Mouse (Mus musculus): ENCODE data around the gene Syt1. TPM values are rescaled to one million over a fixed set of nuclear protein-coding genes. Genes with fewer than 3 reads are reported as not detected.

Gene Syt1
- total RNA-seq, 2 experiments from 2014 or later, result 1,179 to 1,188 TPM

DNA sequence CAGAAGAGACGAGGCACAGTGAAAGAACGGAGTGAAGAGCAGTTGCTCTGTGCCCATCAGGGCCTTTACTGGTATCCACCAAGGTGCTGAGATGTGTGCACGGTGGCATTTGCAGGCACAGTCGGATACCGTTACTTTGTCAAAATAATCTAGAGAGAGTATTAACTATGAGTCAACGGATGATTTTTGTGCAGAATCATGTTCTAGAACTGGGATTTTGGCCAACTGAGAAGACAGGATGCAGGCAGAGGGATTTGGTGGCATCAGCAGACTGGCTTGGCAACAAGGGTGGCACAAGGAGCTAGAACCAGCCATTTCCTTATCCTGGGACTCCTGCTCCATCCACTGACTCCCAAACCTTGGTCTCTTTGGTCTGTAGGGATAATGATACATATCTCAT lies 443.3 kb downstream of the Syt1 start:
- Histone ChIP-seq H3K27ac (peak overlapping the region; percentile 53), H3K4me3 (no peak overlapping the region)
- intact Hi-C loops (cut with DNase I), result no loop called here
- DNase-seq (ENCODE audit: extremely low spot score in 1 of 2, low spot score in 2 of 2), result no peak
- TF ChIP-seq CTCF (IDR thresholded peaks at IDR 0.05), result no peak

DNA sequence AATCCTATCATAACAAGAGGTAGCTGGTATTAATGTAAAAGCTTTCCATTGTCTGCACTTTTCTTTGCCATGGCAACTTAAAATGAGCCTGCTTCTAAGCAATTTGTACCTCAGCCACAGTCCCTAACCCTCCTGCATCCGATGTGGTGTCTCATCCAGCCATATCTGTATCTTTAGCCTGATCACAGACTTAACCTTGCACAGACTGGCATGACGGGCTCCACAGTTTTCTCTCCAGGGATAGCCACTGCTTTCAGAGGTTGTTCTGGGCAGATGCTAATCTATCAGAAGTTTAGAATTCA lies 451.2 kb downstream of the Syt1 start:
- intact Hi-C loops (cut with DNase I), result no loop called here
- DNase-seq (ENCODE audit: extremely low spot score in 1 of 2, low spot score in 2 of 2), result no peak
- no peak for TF ChIP-seq CTCF (IDR thresholded peaks at IDR 0.05)
- no peak overlapping the region for H3K4me3 ChIP-seq
- H3K27ac ChIP-seq, result peak overlapping the region; percentile 40; the same call in 1 of the 2 replicates

GRCm38 (mm10) chr10:108558812-108559606 lies 451.8 kb downstream of the Syt1 start:
- intact Hi-C loops (cut with DNase I), result no loop called here

GRCm38 (mm10) chr10:108552544-108552943 lies 458.2 kb downstream of the Syt1 start:
- intact Hi-C loops (cut with DNase I), result no loop called here
- Histone ChIP-seq H3K4me3 (no peak overlapping the region), H3K27ac (0 out of 2 replicates have a peak overlapping the region, but pooled peaks have one; percentile 15)
- no peak for TF ChIP-seq CTCF (IDR thresholded peaks at IDR 0.05)
- no peak for DNase-seq (ENCODE audit: extremely low spot score in 1 of 2, low spot score in 2 of 2)

More at GRCm38 (mm10) chr10:108558812-108559606, 451.8 kb downstream of the Syt1 start:
- Histone ChIP-seq H3K4me3 (no peak overlapping the region), H3K27ac (peak overlapping the region; percentile 40; the same call in 1 of the 2 replicates)
- TF ChIP-seq CTCF (IDR thresholded peaks at IDR 0.05), result no peak
- DNase-seq (ENCODE audit: extremely low spot score in 1 of 2, low spot score in 2 of 2), result no peak

GRCm38 (mm10) chr10:108545715-108546114 lies 465.1 kb downstream of the Syt1 start:
- no peak for DNase-seq (ENCODE audit: extremely low spot score in 1 of 2, low spot score in 2 of 2)
- H3K27ac ChIP-seq, result peak overlapping the region; percentile 30; the same call in 1 of the 2 replicates

GRCm38 (mm10) chr10:108541555-108541954 lies 469.2 kb downstream of the Syt1 start:
- Histone ChIP-seq H3K27ac (no peak overlapping the region; the same call in 1 of the 2 replicates), H3K4me3 (no peak overlapping the region)
- DNase-seq (ENCODE audit: extremely low spot score in 1 of 2, low spot score in 2 of 2), result no peak
- peak; percentile 24 for TF ChIP-seq CTCF (IDR thresholded peaks at IDR 0.05)
- intact Hi-C loops (cut with DNase I), result no loop called here

More at GRCm38 (mm10) chr10:108545715-108546114, 465.1 kb downstream of the Syt1 start:
- TF ChIP-seq CTCF (IDR thresholded peaks at IDR 0.05), result no peak
- intact Hi-C loops (cut with DNase I), result no loop called here
- no peak overlapping the region for H3K4me3 ChIP-seq

DNA sequence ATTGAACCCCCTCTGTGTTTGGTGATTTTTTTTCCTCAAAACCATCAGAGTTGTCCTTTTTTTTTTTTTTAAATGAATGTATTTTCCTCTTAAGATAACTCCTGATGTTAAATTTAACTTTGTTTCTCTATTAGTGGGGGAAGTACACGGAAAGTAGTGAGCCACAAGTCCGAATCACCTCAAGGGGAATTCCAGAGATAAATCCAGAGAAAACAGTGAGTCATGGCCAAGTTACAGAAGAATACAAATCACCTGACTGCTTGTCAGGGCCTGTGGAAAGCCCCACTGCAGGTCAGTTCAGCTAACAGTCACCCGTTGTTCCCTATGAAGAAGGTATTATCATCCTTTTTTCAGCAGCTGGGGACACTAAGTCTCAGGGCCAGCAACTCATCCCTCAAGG lies 472.2 kb downstream of the Syt1 start:
- intact Hi-C loops (cut with DNase I), result no loop called here
- H3K27ac ChIP-seq, result no peak overlapping the region
- no peak for DNase-seq (ENCODE audit: extremely low spot score in 1 of 2, low spot score in 2 of 2)
- TF ChIP-seq CTCF (IDR thresholded peaks at IDR 0.05), result no peak
- no peak overlapping the region for H3K4me3 ChIP-seq

DNA sequence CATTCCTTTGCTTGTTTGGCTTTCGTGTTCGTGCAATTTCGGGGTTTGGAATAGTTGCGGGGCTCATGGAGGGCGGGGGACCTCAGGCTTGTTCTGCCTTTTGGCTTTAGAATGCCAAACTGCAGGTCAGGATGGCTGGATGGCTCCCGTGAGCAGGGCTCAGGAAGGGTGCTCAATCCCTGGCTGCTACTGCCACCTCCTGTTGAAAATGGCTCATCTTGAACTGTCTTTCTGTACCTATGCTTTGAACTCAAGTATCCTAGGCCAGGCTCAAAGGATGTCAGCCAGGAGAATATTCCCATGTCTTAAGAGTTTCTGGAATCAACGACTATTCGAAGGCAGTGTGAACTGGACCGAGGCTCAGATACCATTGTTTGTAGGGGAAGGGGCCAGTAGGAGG lies 473.1 kb downstream of the Syt1 start:
- TF ChIP-seq CTCF (IDR thresholded peaks at IDR 0.05), result peak; percentile 39

DNA sequence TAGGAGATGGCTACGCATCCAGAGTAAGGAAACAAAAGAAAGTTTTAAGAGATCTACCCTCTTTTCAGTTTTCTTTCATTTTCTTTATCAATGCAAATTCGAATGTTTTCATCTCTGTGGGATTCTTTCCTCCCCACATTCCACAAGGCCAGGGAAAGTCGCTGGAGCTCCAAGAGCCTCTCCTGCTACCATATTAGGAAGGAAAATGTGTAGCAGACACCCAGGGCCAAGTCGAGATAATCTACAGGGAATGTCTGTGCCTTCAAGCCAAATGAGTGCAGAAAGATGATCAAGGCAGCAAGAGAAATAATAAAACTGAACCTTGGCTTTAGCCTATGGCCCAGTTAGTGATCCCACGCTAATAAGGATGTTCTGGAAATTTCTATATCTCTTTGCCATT lies 474.9 kb downstream of the Syt1 start:
- intact Hi-C loops (cut with DNase I), result no loop called here
- H3K4me3 ChIP-seq, result no peak overlapping the region
- no peak for TF ChIP-seq CTCF (IDR thresholded peaks at IDR 0.05)
- no peak for DNase-seq (ENCODE audit: extremely low spot score in 1 of 2, low spot score in 2 of 2)
- H3K27ac ChIP-seq, result no peak overlapping the region; the same call in 1 of the 2 replicates

More for the DNA sequence above, 473.1 kb downstream of the Syt1 start:
- intact Hi-C loops (cut with DNase I), result no loop called here
- no peak for DNase-seq (ENCODE audit: extremely low spot score in 1 of 2, low spot score in 2 of 2)
- Histone ChIP-seq H3K4me3 (no peak overlapping the region), H3K27ac (peak overlapping the region; percentile 4)

DNA sequence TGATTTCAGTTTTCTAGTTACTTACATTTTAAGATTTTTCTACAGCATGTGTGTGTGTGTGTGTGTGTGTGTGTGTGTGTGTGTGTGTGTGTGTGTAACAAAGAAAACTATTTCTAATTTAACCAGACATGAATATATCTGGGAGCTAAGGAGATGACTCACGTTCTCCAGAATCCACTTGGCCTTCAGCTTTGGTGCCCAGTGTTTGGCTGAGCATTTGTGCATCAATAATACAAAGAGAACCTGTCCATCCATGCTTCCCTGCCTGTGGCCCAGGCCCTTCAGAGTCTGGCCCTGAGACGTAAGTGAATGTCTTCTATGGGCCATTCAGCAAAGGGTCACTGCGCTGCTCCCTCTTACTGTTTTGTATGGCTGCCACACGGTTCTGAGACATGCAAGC lies 476.7 kb downstream of the Syt1 start:
- intact Hi-C loops (cut with DNase I), result no loop called here
- TF ChIP-seq CTCF (IDR thresholded peaks at IDR 0.05), result no peak
- DNase-seq (ENCODE audit: extremely low spot score in 1 of 2, low spot score in 2 of 2), result no peak
- Histone ChIP-seq H3K4me3 (no peak overlapping the region), H3K27ac (peak overlapping the region; percentile 59; the same call in 1 of the 2 replicates)

GRCm38 (mm10) chr10:108532916-108533315 lies 477.9 kb downstream of the Syt1 start:
- intact Hi-C loops (cut with DNase I), result no loop called here
- H3K27ac ChIP-seq, result peak overlapping the region; percentile 47; the same call in 1 of the 2 replicates
- DNase-seq (ENCODE audit: extremely low spot score in 1 of 2, low spot score in 2 of 2), result no peak
- TF ChIP-seq CTCF (IDR thresholded peaks at IDR 0.05), result no peak
- H3K4me3 ChIP-seq, result no peak overlapping the region

GRCm38 (mm10) chr10:108532283-108532682 lies 478.5 kb downstream of the Syt1 start:
- TF ChIP-seq CTCF (IDR thresholded peaks at IDR 0.05), result no peak
- intact Hi-C loops (cut with DNase I), result no loop called here
- Histone ChIP-seq H3K4me3 (no peak overlapping the region), H3K27ac (peak overlapping the region; percentile 47)
- DNase-seq (ENCODE audit: extremely low spot score in 1 of 2, low spot score in 2 of 2), result no peak

DNA sequence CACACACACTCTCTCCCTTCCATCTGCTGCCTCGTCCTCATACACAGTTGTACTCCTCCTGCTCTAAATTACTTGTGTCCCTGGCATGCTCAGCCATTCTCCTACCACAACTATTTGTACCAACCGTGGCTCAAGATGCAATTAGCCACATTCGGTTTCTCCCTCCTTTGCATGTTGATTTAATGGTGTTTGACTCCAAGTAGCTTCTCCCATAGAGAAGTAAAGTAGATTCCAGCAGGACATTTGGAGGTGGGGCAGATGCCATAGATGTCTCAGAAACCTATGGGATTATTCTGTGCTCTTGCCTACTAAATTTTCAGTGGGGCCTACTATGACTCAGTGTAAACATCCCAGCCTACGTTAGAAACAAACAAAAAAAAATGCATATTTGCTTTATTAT lies 479.1 kb downstream of the Syt1 start:
- DNase-seq (ENCODE audit: extremely low spot score in 1 of 2, low spot score in 2 of 2), result no peak
- no peak for TF ChIP-seq CTCF (IDR thresholded peaks at IDR 0.05)
- intact Hi-C loops (cut with DNase I), result no loop called here
- Histone ChIP-seq H3K27ac (peak overlapping the region; percentile 48), H3K4me3 (no peak overlapping the region)

Measured in left cerebral cortex, adult 2 months (tissue).